Mouse (Mus musculus) right cerebral cortex, postnatal 25 days (tissue): ENCODE data around the gene Gm29094.

Source experiments
- DNase-seq: peaks from one replicate; pipeline ENCODE4 v3.0.0; 2022

Gene Gm29094

DNA sequence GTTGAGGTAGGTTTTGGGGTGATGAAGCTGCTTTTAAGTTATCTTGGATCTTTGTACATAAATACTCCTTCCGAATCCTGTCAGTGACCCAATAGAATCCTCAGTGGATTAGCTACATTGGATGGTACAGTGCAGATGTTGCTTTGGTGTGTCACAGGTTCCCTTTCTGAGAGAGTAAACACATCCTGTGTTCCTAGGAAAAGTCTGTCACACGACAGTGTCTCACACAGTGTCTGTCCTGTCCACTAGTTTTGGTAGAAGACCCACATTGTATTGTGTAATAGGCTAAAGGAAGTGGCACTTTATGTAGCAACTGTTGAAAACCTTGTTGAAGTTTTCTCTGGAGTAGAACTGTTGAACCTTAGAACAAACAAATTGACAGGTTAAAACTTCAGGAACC, 54.2 kb downstream of the Gm29094 start:
- DNase-seq, result no peak

DNA sequence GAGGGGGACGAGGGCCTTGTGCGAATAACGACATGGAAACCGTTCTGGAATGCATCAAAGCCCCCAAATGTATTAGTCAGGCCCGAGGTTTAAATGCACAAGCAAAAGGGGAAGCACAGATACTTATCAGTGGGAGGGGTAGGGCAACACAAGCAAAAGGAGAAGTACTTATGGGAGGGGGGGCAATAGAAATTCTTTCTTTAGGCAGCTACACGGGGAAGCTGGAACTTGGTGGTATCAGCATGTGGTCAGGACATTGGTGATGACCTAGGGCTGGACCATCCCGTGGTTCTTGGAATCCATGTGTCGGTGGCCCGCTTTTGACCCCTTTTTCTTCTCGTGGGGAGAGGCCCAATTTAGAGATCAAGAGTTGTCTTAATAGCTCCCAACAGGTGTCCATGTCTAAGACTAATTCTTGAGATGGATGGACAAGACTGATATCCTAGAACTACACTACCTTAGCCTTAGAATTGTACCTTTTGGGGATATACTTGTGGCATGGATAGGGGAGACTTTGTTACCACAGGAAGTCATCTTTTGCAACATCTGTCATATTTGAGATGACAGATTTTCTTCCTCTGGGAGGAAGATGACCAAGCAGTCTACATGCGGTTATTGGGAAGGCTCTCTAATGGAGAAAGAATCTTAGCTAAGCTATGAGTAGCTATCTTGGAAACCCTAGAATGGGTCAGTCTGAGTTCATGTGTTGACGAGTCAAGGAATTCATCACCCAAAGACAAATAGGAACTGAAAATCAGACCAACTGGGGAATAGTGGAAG, 57.6 kb downstream of the Gm29094 start:
- DNase-seq, result no peak

DNA sequence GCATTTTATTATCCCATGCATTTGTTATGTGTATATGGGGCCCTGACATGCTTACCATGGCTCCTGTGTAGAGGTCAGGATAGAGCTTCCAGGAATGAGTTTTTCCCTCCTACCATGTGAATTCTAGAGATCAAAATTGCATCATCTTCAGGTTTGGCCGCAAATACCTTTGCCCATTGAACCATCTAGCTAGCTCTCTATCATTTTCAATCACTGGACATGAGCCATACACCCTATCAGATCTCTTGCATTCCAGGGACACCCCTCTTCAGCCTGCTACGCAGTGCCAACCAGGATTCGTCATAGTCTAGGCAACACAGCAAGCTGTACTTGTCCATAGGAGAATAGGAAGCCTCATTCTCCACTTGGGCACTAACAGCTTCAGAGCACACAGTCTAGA, 64.8 kb downstream of the Gm29094 start:
- no peak for DNase-seq

DNA sequence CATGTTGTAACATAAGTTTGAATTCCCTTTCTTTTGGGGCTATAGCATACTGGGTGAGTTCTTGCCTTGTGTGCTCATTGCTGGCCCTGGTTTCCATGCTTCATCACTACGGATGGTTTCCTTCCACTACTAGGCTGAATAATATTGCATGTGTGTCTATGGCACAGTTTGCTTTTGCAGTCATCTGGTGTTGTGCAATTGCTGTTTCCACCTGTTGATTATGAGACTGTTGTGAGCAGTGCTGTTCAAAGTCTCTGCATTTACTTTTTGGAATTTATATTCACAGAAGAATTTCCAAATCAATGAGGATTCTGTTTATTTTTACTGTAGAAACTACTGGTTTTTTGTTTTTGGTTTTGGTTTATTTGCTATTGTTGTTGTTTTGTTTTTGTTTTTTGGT, 65.4 kb downstream of the Gm29094 start:
- DNase-seq, result no peak
